Mouse (Mus musculus) urinary bladder, postnatal 4 days (tissue): ENCODE measurements at regions not wholly inside any gene's neighbourhood (a gene's known extent, or its start where the extent isn't known, plus 50 kb on each side); places are given as distances from the start of the nearest gene placed in this dataset.
"Not testable (repeated sequence)": the region's sequence is repeated elsewhere in the genome, so short reads cannot be mapped to it uniquely, and the experiment has no call there.

Experiments
- DNase-seq, 2 experiments: peaks; one replicate each; pipeline ENCODE4 v3.0.0; 2021 to 2022; ENCODE audit warnings: low spot score in 2 of 2

DNA sequence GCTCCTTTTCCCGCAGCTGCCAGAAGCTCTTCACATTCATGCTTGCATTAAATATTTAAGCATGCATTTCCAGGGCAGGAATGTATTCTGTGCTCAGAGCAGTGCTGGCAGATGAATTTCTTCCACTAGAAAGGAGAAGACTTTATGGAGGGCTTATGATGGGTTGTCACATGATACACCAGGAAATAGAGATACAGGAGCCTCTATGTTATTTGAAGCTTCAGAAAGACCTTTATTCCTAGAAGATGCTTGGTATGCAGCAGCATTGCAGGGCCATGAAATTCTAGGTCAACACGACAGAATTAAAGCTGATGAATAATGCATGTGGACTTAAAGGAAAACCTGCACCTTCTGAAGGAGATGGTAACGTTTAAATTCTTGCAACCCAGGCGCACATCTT, 212.1 kb downstream of the Adgrg6 start:
- no peak for DNase-seq

DNA sequence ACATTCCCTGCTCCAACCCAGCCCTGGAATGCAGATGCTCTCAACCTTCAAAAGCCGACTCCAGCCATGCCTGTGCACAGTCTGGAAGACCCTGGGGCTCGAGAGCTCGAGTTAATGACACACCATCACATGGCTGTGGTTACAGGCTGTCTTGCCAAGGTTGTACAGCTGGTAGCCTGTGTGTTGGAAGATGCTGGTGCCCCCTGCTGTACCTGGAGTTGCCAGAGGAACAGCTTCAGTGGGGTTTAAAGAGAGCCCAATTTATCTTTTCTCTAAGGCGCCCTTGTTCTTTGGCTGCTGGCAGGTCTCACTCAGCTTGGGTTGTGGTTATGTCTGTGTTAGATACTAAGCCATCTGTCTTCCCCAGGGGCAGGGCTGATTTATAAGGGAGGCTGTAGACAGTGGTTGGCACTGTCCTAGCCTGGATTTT, 212.8 kb downstream of the Adgrg6 start:
- DNase-seq = no peak

DNA sequence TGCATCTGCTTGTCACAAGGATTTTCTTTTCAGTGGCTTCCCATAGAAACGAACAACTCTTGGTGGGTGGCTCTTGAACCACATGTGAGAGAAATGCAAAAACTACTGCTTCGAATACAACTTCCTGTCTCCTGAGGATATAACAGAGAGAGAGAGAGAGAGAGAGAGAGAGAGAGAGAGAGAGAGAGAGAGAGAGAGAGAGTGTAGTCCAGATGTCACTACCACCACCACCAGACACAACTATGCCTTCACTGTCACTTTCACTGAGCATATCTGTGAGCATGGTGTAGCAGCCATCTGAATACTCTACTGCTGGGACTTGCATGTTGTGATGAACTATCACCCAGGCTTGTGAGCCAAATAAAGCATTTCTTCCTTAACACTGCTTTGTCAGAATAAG, 216.6 kb downstream of the Adgrg6 start:
- DNase-seq = no peak

DNA sequence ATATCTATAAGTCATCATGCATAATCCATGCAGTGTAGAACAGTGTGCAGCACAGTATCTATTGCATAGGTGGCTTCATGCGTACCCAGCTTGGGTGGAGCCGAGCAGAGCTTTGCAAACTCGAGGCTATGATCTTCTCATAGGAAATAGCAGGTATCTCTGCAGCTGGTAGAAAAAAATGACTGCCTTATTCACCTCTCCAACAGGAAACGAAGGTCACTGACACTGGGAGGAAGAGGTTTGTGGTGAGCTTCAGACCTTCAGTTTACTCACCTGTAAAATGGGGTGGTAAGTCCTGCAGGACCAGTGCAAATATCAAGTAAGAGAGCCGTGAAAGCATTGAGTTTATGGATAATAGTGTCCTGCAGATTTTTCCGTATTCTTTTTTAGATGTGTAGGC, 219.2 kb downstream of the Adgrg6 start:
- DNase-seq = no peak

DNA sequence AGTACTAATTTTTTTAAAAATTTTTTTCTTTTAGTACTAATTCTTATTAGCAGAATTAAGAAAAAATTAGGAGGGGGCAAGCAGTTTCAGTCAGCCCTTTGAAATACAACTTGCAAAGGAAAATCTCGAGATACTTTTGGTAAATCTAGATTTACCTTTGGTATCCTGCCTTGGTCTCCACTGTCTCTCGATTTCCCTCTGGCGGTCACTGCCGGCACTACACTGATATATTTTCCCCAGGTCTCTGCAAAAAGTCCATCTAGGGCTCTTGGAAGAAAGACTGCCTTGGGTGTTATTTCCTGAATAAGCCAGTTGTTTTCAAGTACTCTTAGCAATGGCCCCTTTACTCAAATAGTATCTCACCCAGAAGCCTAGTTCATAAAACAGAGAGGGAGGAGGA, 224.0 kb downstream of the Adgrg6 start:
- peak; percentile 29 to 84 for DNase-seq

GRCm38 (mm10) chr10:14315232-14315631, 230.2 kb downstream of the Adgrg6 start:
- DNase-seq = no peak

- no peak for DNase-seq
These were observed 230.9 kb downstream of the Adgrg6 start for GRCm38 (mm10) chr10:14314607-14315006.

DNA sequence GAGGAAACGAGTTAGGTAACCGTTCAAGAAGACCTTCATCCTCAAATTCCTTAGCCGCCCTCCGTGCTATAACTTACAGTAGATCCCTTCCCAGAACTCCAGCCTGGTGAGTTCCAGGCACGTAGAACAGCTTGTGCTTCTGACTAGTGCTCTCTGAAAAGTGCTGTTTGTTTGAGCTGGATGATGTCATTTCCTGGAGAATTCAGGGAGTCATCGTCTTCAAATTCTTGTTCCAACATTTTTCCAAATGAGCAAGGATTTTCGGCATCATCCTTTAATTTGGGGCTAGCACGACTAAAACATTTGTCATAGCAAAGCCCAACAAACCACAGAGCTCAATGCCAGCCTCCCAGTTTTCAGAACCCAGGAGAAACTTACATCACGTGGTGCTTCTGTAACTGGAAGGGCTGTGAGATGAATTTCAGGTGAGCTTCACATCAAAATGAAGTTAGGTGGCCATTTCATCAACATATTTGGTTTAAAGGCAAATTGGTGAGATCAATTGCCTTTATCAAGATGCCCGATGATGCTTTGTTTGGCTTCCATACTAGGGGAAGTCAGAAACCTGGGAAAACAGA, 231.4 kb downstream of the Adgrg6 start:
- DNase-seq = no peak

DNA sequence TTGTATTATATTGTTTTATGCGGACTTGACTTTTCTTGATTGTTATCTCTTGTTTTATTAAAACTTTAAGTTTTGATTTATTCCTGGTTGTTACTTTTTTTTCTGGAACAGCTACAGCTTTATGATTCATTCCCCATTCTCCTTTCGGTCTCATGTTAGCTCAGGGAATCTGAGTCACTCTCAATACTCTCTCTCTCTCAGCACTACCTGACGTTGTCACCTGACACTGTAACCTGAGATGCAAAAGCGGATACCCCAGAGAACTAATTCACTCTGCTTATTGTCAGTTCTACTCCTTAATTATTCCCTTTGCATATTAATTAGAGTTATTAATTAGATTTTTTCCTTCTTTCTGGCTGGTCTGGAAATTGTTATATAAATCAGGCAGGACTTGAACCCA, 232.5 kb downstream of the Adgrg6 start:
- DNase-seq = no peak

- DNase-seq = no peak
These were observed 233.5 kb downstream of the Adgrg6 start for GRCm38 (mm10) chr10:14311962-14312361.

DNA sequence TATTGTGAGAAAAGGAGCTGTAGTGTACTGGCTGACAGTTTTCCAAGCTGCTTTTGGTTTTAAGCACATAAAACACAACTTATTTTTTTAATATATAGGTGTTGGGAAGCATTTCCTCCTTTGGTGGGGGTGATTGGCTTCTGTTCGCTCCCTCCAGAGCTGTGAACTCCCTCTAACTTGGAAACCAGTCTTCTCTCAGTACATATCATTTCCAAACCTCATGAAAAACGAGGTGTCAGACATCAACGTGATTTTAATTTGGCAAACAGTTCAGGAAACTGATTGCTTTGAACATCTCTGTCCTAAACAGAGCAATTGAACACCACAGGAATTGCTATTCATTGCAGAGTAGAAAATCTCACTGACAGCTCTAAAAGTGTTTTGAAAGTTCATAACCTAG, 238.6 kb downstream of the Adgrg6 start:
- DNase-seq = no peak

DNA sequence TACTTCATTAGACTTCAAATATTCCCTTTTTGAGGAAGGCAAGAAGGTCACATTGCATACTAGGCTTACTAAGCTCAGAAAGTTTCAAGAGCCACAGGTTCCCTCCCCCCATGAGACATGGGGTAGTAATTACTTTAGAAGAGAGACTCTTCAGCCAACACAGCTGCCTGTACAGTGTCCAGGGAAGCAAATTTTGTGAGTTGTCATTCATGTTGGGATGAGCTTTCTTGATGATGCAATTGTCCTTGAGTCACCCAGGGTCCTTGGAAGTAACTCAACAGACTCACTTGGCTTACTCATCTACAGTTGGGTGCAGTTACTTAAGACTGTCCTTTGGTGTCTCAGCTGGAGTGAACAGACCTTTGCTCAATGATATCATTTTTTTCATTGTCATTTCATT, 242.0 kb downstream of the Adgrg6 start:
- DNase-seq = no peak

- no peak for DNase-seq
These were observed 249.3 kb downstream of the Adgrg6 start for GRCm38 (mm10) chr10:14296147-14296546.

DNA sequence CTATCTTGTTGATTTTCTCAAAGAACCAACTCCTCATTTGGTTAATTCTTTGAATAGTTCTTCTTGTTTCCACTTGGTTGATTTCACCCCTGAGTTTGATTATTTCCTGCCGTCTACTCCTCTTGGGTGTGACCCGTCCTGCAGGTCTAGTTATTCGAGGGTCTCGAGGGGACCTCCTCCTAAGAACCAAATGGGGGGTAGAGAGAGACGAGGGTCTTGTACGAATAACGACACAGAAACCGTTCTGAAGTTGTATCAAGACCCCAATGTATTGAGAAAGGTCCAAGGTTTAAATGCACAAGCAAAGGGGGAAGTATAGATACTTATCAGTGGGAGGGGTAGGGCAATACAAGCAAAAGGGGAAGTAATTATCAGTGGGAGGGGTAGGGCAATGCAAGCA, 252.8 kb downstream of the Adgrg6 start:
- not testable (repeated sequence) for DNase-seq

DNA sequence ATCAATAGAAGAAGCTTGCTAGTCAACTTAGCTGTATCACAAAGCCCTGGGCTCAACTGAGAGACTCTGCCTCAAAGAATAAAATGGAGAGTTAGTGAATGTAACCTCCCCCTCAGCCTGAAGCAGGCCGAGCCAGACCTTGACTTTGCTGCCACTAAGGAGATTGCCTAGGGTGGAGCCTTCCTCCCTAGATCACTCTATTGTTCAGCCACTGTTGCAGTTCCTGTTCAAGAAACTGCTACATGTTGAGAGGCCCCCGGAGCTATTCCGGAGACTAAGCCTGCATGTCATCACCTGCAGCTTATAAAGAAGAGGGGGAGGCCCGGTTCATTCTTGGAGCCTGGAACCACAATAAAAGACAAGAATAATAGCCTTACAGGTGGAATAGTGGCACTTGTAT, 257.9 kb downstream of the Adgrg6 start:
- no peak for DNase-seq

DNA sequence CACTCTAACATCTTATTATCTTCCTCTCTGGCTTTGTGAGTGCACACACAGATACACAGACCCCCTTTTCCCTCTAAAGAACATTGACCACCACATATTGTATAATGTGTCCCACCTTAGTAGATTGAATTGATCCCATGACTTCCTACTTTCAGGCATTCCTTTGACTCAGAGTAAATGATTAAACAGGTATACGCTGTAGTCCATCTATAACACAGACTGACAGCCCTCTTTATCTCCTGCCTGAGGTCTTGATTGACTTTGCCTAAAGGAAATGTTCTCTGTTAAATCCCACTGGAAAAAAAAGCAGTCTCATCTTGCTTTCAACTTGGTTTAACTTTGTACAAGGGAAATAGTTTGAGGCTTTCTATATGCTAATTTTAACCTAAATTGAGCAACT, 268.8 kb downstream of the Adgrg6 start:
- DNase-seq = no peak

DNA sequence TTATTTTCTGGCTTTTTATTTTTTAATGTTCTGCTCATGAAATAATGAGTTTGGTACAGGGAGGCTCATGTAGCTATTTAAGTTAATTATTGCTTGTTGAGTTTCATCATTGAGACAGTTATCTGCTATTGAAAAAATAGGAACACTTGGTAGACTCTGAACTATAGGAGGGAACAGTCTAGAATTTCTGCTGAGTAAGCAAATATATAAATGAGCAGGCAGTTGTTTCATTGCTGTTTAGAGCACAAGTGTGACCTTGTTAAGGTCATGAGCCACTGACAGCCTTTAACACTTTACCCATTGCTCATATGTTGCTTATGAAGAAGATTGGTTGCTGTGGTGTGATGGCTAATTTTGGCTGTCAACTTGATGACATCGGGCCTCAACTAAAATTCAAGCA, 270.0 kb downstream of the Adgrg6 start:
- no peak for DNase-seq

GRCm38 (mm10) chr10:14270008-14270407, 275.5 kb downstream of the Adgrg6 start:
- no peak for DNase-seq

DNA sequence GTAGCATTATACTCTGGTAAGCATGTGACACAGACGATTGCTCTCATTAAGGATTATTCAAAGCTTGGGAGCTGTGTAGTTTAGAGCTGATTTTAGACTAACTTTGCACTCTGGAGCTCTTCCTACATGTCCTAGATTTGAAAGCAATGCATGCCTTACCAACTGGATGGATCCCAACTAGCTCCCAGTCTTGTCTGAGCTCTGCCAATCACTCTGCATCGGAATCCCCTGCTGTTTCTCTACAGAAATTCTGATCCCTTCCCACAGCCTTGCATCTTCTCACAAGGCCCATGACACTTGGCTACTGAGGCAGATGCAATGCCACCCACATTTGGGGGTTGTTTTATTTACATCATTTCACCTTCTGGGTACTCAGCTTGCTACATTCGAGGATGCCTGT, 277.8 kb downstream of the Adgrg6 start:
- no peak for DNase-seq

GRCm38 (mm10) chr10:14239670-14240069, 273.8 kb downstream of the Hivep2 start:
- DNase-seq = no peak

GRCm38 (mm10) chr10:14234896-14235604, 269.2 kb downstream of the Hivep2 start:
- DNase-seq = no peak

DNA sequence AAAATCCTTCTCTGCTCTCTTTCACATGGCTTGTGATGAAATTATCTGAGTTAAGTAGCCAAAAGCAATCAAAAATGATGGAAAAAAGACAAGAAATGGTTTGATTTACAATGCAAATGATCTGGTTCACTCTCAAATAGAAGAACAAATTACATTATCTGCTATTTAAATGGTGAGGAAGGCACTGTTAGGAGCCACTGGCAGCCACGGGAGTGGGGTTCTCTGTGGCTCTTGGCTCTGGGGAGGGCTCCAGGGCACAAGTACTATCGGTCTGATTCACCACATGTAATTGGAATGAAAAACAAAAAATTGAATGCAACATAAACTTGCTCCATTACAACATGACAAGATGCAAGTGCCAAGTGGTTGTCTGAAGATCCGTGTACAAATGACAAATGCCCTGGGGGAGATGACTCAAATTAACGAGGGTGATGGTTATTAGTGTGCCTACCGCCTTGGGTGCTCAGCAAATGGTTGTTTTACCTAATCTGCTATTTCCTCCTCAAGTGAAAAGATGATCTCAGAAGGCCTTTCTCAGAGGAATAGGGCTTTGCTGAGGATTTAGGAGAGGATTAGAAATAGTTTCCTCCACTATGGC, 268.2 kb downstream of the Hivep2 start:
- DNase-seq = no peak

GRCm38 (mm10) chr10:14233335-14233734, 267.5 kb downstream of the Hivep2 start:
- DNase-seq = no peak
